Mouse (Mus musculus) bone marrow, adult 2 months (tissue): Measurements from ENCODE around the gene Prelid1. TPM values are rescaled to one million over a fixed set of nuclear protein-coding genes. Genes with fewer than 3 reads are reported as not detected.
A peak's percentile ranks its signal among the peaks of the same experiment; 100 is the strongest.

ENCODE experiments used
- H3K27ac ChIP-seq: fragments of 200-500 bp; 2 replicates; pipeline ENCODE4 v1.5.1; 2012; ENCODE audit warnings: low read depth, mild to moderate bottlenecking, control low read depth, inconsistent platforms, low read length; ENCODE audit not compliant: control insufficient read depth, poor library complexity, insufficient read depth
- H3K4me1 ChIP-seq: fragments of 200-500 bp; 2 replicates; pipeline ENCODE4 v1.6.1; 2011; ENCODE audit warnings: low read length; ENCODE audit not compliant: control insufficient read depth, insufficient read depth
- H3K4me3 ChIP-seq: fragments of 200-500 bp; replicated peaks from 2 replicates; pipeline ENCODE3; 2011; ENCODE audit warnings: mild to moderate bottlenecking, low read depth, low read length, control low read depth; ENCODE audit not compliant: control insufficient read depth
- CTCF ChIP-seq: fragments of 200-500 bp; IDR thresholded peaks from 2 replicates; pipeline ENCODE4 v1.5.1; 2011; ENCODE audit warnings: low read length, control low read depth; ENCODE audit not compliant: control insufficient read depth, insufficient read depth
- POLR2A ChIP-seq: fragments of 200-500 bp; IDR thresholded peaks from 2 replicates; pipeline ENCODE4 v1.6.1; 2011; ENCODE audit warnings: low read depth, mild to moderate bottlenecking, control low read depth, low read length, borderline replicate concordance; ENCODE audit not compliant: control insufficient read depth
- WGBS: fragments of 180-500 bp; shearing (Covaris S2); methylation state at CpG from one replicate; pipeline ENCODE4 v1.1.7; 2018; 5-methylcytosine and 5-hydroxymethylcytosine counted together
- polyA plus RNA-seq: library from polyadenylated mRNA; stranded (reverse); fragments of >200 nt; gene quantifications from 2 replicates; pipeline ENCODE4 v1.2.4, GENCODE M21; 2011; ENCODE audit warnings: low replicate concordance; ENCODE audit not compliant: missing spikeins, insufficient read depth, insufficient read length

The Prelid1 gene
- polyA plus RNA-seq = 74.2 and 109 TPM in 2 replicates

DNA sequence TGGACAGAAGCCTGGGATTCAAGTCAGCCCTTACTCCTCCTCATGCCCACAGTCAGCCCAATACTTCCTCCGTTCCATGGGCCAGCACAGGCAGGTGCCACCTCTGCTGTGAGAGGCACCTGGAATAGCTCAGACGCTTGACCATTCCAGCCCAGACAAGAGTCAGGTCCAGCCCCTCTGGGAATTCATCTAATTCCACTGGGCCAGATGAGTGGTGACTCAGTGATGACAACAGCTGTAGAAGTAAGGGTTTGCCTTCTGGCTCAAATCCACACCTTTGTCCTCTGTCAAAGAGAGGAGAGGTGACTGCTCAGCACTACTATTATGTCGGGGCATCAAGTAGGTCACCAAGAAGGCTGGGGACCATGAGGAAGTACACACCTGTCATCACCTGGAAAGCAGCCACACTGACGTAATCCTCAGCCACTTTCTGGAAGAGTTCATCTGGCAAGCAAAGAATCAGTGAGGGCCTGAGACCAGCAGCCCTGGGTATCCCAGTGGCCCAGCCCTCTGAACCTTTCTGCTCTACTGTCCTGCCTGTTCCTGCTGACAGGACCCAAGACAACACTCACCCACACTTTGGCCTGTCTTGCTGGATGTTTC lies at the start of gene Prelid1:
Gene Prelid1 (plus strand): TSS at position 570 of the 603 bp plus-strand sequence.
- Histone ChIP-seq H3K27ac (no peak within 1 kb of the TSS; the same call in 1 of the 2 replicates), H3K4me1 (peaks cover 11% of the 10 kb centered on the region), H3K4me3 (peak within 1 kb of the TSS; percentile 97)
- 73% methylated on average over 4 of the region's 4 CpGs for WGBS
- TF ChIP-seq CTCF (no peak), POLR2A (no peak)

DNA sequence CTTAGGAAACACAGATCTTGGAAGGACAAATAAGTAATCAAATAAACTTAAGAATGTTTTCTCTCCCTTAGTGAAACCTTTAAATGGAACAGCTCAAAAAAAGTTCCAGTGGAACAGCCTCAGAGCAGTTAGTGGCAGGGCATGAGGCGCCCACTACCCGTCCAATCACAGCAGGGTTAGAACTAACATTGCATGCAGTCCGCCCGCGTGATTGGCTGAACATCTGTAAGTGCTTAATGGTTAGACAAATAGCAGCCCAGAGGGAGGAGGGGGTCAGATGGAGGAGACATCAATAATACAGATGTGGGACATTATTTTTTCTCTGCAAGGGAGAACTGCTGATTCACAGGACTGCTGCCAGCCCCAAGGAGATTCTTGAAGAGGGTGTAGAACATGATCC lies 43.1 kb upstream of the Prelid1 start:
- no peaks in the 10 kb centered on the region for H3K4me1 ChIP-seq
- no peak overlapping the region for H3K4me3 ChIP-seq
- H3K27ac ChIP-seq = no peak overlapping the region
- TF ChIP-seq CTCF = no peak
- no peak for TF ChIP-seq POLR2A
- 94% methylated on average over 5 of the region's 5 CpGs for WGBS

DNA sequence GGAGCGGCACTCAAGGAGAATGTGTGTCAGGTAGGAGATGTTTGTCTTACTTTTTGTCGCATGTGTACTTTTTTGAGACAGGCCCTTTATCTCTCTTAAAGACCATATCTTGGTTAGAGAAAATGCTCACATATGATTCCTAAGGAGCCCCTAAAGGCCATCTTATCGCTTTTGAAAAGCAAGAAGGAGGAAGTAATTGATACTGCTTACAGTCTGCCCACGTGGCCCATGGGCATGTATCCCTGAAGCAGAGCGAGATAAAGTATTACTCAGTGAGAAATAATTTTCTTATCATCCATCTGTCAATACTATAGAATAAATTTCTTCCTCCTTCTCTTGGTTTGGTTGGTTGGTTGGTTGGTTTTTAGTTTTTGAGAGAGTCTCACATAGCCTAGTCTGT lies 42.7 kb upstream of the Prelid1 start:
- Histone ChIP-seq H3K4me3 (no peak overlapping the region), H3K4me1 (no peaks in the 10 kb centered on the region), H3K27ac (no peak overlapping the region)
- 70% methylated on average over 5 of the region's 5 CpGs for WGBS
- TF ChIP-seq CTCF = no peak
- no peak for TF ChIP-seq POLR2A

DNA sequence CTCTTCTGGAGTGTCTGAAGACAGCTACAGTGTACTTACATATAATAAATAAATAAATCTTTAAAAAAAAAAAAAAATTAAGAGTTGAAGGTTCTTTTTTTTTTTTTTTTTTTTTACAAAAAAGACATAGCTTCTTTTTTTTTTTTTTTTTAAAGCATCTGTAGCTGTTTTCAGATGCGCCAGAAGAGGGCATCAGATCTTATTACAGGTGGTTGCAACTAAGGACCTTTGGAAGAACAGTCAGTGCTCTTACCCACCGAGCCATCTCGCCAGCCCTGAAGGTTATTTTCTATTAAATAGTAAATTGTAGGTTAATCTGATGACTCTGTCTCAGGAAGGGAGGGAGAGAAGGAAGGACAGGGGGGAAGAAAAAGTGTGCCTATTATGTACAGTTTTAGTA lies 31.4 kb upstream of the Prelid1 start:
- Histone ChIP-seq H3K27ac (no peak overlapping the region), H3K4me1 (no peaks in the 10 kb centered on the region), H3K4me3 (no peak overlapping the region)
- 68% methylated on average over 3 of the region's 3 CpGs for WGBS
- TF ChIP-seq POLR2A (no peak), CTCF (no peak)

DNA sequence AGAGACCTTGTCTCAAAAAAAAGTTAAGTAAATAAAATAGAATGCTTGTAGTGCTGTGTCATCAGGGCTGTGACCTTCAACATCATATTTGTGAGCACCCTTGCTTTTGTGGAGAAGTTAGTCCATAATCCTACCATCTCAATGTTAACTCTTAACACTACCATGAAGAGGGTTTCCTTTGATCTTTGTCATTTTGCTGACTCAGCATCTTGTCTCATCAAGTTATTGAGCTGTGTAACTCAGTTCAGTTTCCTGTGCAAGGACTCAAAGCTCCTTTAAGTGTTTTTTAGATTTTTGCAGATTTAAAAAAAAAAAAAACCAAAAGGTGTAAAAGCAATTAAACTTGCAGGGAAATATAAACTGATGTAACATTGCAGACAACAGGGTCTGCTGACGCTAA lies 23.5 kb upstream of the Prelid1 start:
- TF ChIP-seq CTCF (no peak), POLR2A (no peak)
- H3K27ac ChIP-seq = no peak overlapping the region
- WGBS = 94% methylated on average over 1 of the region's 1 CpGs
- H3K4me3 ChIP-seq = no peak overlapping the region
- no peaks in the 10 kb centered on the region for H3K4me1 ChIP-seq

DNA sequence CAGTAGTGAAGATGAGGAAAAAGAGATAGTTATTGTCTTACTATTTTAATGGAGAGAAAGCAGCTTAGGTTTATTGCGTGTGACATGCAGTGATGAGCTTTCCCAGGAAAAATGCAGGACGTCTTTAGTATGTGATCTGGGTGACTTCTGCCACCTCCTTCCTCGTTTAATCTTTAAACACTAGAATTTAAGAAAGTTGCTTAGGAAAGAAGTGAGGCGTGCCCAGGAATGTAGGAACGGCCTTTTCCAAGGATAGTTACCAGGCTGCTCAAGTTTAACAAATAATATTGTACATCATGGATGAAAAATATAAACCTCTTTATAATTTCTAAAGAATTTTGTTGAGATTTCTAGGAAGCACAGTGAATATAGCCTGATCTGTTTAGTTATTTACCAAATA lies 19.4 kb upstream of the Prelid1 start:
- Histone ChIP-seq H3K27ac (no peak overlapping the region), H3K4me1 (no peaks in the 10 kb centered on the region), H3K4me3 (no peak overlapping the region)
- 84% methylated on average over 5 of the region's 5 CpGs for WGBS
- TF ChIP-seq CTCF (no peak), POLR2A (no peak)

DNA sequence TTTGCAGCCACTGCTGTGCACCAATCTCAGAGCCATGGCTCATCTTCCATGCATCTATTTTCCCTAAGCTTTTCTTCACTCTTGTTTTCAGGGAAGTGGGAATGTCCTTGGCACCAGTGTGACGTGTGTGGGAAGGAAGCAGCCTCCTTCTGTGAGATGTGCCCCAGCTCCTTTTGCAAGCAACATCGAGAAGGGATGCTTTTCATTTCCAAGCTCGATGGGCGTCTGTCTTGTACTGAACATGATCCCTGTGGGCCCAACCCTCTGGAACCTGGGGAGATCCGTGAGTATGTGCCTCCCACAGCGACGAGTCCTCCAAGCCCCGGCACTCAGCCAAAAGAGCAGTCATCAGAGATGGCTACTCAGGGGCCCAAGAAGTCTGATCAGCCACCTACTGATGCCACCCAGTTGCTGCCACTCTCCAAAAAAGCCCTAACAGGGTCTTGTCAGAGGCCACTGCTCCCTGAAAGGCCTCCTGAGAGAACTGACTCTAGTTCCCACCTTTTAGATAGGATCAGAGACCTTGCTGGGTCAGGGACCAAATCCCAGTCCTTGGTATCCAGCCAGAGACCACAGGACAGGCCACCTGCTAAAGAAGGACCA lies 8.2 kb upstream of the Prelid1 start:
- no peak for TF ChIP-seq CTCF
- TF ChIP-seq POLR2A = no peak
- Histone ChIP-seq H3K4me3 (no peak overlapping the region), H3K27ac (no peak overlapping the region), H3K4me1 (peaks cover 2% of the 10 kb centered on the region; the same call in 1 of the 2 replicates)
- WGBS = 87% methylated on average over 8 of the region's 8 CpGs

DNA sequence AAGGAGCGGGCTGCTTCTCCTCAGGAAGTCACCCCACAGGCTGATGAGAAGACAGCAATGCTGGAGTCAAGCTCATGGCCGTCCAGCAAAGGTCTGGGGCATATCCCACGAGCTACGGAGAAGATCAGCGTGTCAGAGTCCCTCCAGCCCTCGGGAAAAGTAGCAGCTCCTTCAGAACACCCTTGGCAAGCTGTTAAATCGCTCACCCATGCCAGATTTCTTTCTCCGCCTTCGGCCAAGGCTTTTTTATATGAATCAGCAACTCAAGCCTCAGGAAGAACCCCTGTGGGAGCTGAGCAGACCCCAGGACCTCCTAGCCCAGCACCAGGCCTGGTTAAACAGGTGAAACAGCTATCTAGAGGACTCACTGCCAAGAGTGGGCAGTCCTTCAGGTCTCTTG lies 7.2 kb upstream of the Prelid1 start:
- TF ChIP-seq POLR2A (no peak), CTCF (no peak)
- WGBS = 92% methylated on average over 9 of the region's 9 CpGs
- no peak overlapping the region for H3K4me3 ChIP-seq
- H3K4me1 ChIP-seq = peaks cover 4% of the 10 kb centered on the region; the same call in 1 of the 2 replicates
- no peak overlapping the region for H3K27ac ChIP-seq
